Mouse (Mus musculus): ENCODE data around the gene Rhot2. TPM values are rescaled to one million over a fixed set of nuclear protein-coding genes. Genes with fewer than 3 reads are reported as not detected.
A peak's percentile ranks its signal among the peaks of the same experiment; 100 is the strongest.

Rhot2 gene
- polyA plus RNA-seq, 1 experiment from 2014 or later = 28.0 TPM

DNA sequence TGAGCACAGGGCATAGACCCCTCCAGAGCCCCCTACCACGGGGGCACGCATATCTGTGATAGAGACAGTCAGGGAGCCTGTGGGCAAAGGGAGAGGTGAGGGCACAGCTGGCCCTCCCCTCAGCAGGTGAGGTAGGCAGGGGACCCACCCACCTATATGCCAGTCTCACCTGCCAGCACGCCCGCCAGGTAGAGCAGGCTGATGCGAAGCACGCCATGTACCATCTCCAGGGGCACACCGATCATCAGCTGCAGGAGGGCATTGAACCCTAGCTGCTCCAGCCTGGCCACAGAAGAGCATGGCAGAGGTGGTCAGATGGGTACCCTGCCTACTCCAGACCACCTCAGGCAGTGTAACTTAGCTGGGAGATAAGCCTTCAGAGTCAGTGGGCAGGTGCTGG lies 9.3 kb downstream of the Rhot2 start:
- H3K4me1 ChIP-seq = peaks cover 79% of the 10 kb centered on the region
- H3K27me3 ChIP-seq (ENCODE audit: poor library complexity, severe bottlenecking) = no peaks in the 10 kb centered on the region
- peaks cover 68% of the 10 kb centered on the region for H3K36me3 ChIP-seq (replicated peaks)
- no peak for DNase-seq (ENCODE audit: extremely low spot score, low spot score)
- WGBS = 96% methylated on average over 7 of the region's 7 CpGs
- no peak overlapping the region for H3K27ac ChIP-seq
- H3K4me3 ChIP-seq = peak overlapping the region; percentile 77
- no peaks in the 10 kb centered on the region for H3K9me3 ChIP-seq

GRCm38 (mm10) chr17:25834595-25835222 lies 9.9 kb downstream of the Rhot2 start:
- H3K36me3 ChIP-seq (replicated peaks) = peaks cover 68% of the 10 kb centered on the region
- H3K9me3 ChIP-seq = no peaks in the 10 kb centered on the region
- DNase-seq (ENCODE audit: extremely low spot score, low spot score) = no peak
- H3K27ac ChIP-seq = peak overlapping the region; percentile 96
- 93% methylated on average over 12 of the region's 12 CpGs for WGBS
- H3K4me3 ChIP-seq = peak overlapping the region; percentile 77
- peaks cover 85% of the 10 kb centered on the region for H3K4me1 ChIP-seq
- no peaks in the 10 kb centered on the region for H3K27me3 ChIP-seq (ENCODE audit: poor library complexity, severe bottlenecking)

GRCm38 (mm10) chr17:25833961-25834594 lies 10.6 kb downstream of the Rhot2 start:
- H3K36me3 ChIP-seq (replicated peaks) = peaks cover 65% of the 10 kb centered on the region
- H3K4me3 ChIP-seq = peak overlapping the region; percentile 77
- H3K4me1 ChIP-seq = peaks cover 87% of the 10 kb centered on the region
- WGBS = 59% methylated on average over 6 of the region's 6 CpGs
- no peaks in the 10 kb centered on the region for H3K27me3 ChIP-seq (ENCODE audit: poor library complexity, severe bottlenecking)
- H3K9me3 ChIP-seq = no peaks in the 10 kb centered on the region
- no peak for DNase-seq (ENCODE audit: extremely low spot score, low spot score)
- peak overlapping the region; percentile 96 for H3K27ac ChIP-seq

- DNase-seq (ENCODE audit: extremely low spot score, low spot score) = no peak
- Histone ChIP-seq H3K27me3 (ENCODE audit: poor library complexity, severe bottlenecking) (no peaks in the 10 kb centered on the region), H3K9me3 (no peaks in the 10 kb centered on the region), H3K36me3 (replicated peaks) (peaks cover 60% of the 10 kb centered on the region), H3K4me1 (peaks cover 91% of the 10 kb centered on the region), H3K27ac (peak within 1 kb of the TSS; percentile 96), H3K4me3 (peak within 1 kb of the TSS; percentile 77)
- WGBS = under 1% methylated on average over 24 of the region's 24 CpGs
These were observed 11.4 kb downstream of the Rhot2 start, which contains the start of gene Stub1 for GRCm38 (mm10) chr17:25833291-25833663. TSS of gene Stub1 (minus strand) at chr17:25833404.

DNA sequence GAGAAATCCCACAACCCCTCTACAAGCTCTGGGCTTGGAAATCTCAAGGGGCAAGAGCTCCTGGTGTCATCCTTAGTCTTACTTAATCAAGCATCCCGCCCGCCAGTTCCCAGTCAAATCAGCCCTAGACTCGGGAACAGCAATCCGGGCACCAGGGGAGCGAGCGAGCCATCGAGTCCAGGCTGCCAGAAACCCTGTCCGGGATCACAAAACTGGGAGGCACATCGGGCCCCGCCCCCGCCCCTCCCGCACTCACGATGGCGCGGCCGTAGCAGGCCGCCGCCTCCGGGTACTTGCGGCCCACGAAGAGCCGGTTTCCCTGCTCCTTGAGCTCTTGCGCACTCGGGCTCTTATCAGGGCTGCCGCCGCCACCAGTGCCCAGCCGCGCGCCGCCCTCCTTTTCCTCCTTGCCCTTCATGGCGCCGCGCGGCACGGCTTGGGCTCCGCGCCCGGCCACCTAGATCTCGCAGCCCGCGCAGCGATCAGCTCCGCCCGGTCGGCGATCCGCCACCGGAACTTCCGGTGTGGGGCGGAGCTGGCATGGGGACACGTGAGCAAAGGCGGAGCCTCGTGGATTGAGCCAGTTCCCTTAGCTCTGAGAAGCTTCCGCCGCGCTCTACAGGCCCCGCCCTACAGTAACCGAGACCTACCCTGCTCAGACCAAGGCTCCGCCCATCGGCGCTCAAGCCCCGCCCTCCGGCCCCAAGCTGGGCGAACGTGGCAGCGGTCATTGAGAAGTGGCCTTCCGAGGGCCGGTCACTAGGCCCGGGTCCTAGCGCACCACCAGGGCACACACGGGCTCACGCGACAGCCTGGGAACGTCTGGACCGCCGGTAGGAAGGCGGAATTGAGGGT lies 12.0 kb downstream of the Rhot2 start:
- under 1% methylated on average over 77 of the region's 77 CpGs for WGBS
- no peaks in the 10 kb centered on the region for H3K27me3 ChIP-seq (ENCODE audit: poor library complexity, severe bottlenecking)
- H3K36me3 ChIP-seq (replicated peaks) = peaks cover 60% of the 10 kb centered on the region
- peak; percentile 100 for DNase-seq (ENCODE audit: extremely low spot score, low spot score)
- no peaks in the 10 kb centered on the region for H3K9me3 ChIP-seq
- H3K4me1 ChIP-seq = peaks cover 91% of the 10 kb centered on the region
- peak overlapping the region; percentile 77 for H3K4me3 ChIP-seq
- H3K27ac ChIP-seq = peak overlapping the region; percentile 96

- Histone ChIP-seq H3K36me3 (replicated peaks) (peaks cover 67% of the 10 kb centered on the region), H3K27me3 (ENCODE audit: poor library complexity, severe bottlenecking) (no peaks in the 10 kb centered on the region), H3K4me1 (peaks cover 86% of the 10 kb centered on the region), H3K9me3 (no peaks in the 10 kb centered on the region), H3K4me3 (peak overlapping the region; percentile 77), H3K27ac (peak overlapping the region; percentile 96)
- no peak for DNase-seq (ENCODE audit: extremely low spot score, low spot score)
- 71% methylated on average over 21 of the region's 21 CpGs for WGBS
These were observed 13.0 kb downstream of the Rhot2 start for GRCm38 (mm10) chr17:25831451-25832281.

- Histone ChIP-seq H3K36me3 (replicated peaks) (peaks cover 70% of the 10 kb centered on the region), H3K9me3 (no peaks in the 10 kb centered on the region), H3K4me1 (peaks cover 83% of the 10 kb centered on the region), H3K27ac (0 out of 2 replicates have a peak overlapping the region, but pooled peaks have one; percentile 27), H3K27me3 (ENCODE audit: poor library complexity, severe bottlenecking) (no peaks in the 10 kb centered on the region), H3K4me3 (peak overlapping the region; percentile 77)
- 89% methylated on average over 14 of the region's 14 CpGs for WGBS
- DNase-seq (ENCODE audit: extremely low spot score, low spot score) = no peak
These were observed 13.7 kb downstream of the Rhot2 start for GRCm38 (mm10) chr17:25830806-25831431.

DNA sequence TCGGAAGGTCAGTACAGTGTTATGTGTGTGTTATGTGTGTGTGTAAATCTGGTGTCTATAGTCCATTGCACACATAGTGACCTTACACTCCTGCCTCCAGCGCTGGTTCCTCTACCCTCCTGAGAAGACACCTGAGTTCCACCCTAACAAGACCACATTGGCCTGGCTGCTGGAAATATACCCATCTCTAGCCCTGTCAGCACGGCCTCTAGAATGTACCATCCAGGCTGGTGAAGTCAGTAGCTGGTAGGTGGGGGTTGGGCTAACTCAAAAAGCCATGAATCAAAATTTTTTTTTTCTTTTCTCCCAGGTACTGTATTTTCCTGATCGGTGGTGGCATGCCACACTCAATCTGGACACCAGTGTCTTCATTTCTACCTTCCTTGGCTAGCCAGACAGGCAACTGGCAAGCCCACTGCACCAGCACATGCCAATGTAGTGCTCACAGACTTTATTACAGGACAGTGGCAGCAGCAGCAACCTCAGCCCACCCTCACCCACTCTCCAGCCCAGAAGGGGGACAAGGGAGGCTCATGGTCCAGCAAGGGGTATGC lies 14.4 kb downstream of the Rhot2 start:
- Histone ChIP-seq H3K36me3 (replicated peaks) (peaks cover 68% of the 10 kb centered on the region), H3K4me1 (peaks cover 83% of the 10 kb centered on the region), H3K4me3 (peak overlapping the region; percentile 77), H3K27me3 (ENCODE audit: poor library complexity, severe bottlenecking) (no peaks in the 10 kb centered on the region), H3K27ac (0 out of 2 replicates have a peak overlapping the region, but pooled peaks have one; percentile 27), H3K9me3 (no peaks in the 10 kb centered on the region)
- DNase-seq (ENCODE audit: extremely low spot score, low spot score) = no peak
- WGBS = 93% methylated on average over 4 of the region's 4 CpGs

DNA sequence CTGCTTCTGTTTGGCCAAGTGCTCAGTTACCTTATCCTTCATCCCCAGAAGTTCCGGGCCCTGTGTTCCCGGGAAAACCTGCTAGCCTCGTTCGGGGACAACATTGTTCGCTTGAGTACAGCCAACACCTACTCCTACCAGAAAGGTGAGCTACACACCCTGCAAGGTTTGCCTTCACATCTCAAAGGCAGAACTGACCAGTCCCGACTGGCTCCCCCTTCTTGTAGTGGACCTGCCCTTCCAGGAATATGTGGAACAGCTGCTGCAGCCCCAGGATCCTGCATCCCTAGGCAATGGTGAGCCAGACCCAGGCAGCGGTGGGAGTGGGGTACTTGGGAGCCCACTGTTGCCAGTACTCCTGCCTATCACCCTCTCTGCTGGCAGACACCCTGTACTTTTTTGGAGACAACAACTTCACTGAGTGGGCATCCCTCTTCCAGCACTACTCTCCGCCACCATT lies 15.1 kb downstream of the Rhot2 start:
- Histone ChIP-seq H3K27me3 (ENCODE audit: poor library complexity, severe bottlenecking) (no peaks in the 10 kb centered on the region), H3K4me1 (peaks cover 83% of the 10 kb centered on the region), H3K9me3 (no peaks in the 10 kb centered on the region), H3K36me3 (replicated peaks) (peaks cover 62% of the 10 kb centered on the region), H3K27ac (peak overlapping the region; percentile 94), H3K4me3 (peak overlapping the region; percentile 77)
- 44% methylated on average over 8 of the region's 8 CpGs for WGBS
- no peak for DNase-seq (ENCODE audit: extremely low spot score, low spot score)

- Histone ChIP-seq H3K27ac (peak within 1 kb of the TSS; percentile 94), H3K4me3 (peak within 1 kb of the TSS; percentile 77), H3K27me3 (ENCODE audit: poor library complexity, severe bottlenecking) (no peaks in the 10 kb centered on the region), H3K9me3 (no peaks in the 10 kb centered on the region), H3K4me1 (peaks cover 83% of the 10 kb centered on the region), H3K36me3 (replicated peaks) (peaks cover 58% of the 10 kb centered on the region)
- peak; percentile 85 for DNase-seq (ENCODE audit: extremely low spot score, low spot score)
- WGBS = 2% methylated on average over 32 of the region's 32 CpGs
These were observed 15.7 kb downstream of the Rhot2 start, which contains the start of gene Jmjd8 for GRCm38 (mm10) chr17:25828712-25829557. TSS of gene Jmjd8 (plus strand) at chr17:25828867.

DNA sequence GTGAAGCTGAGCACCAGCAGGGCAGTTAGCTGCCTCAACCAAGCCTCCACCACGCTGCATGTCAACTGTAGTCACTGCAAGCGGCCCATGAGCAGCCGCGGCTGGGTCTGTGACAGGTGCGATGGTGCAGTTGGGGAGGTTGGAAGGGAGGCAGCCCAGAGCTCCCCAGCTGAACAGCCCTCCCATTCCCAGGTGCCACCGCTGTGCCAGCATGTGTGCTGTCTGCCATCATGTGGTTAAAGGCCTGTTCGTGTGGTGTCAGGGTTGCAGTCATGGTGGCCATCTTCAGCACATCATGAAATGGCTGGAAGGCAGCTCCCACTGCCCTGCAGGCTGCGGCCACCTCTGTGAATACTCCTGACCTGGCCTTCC lies 16.4 kb downstream of the Rhot2 start:
- 83% methylated on average over 8 of the region's 8 CpGs for WGBS
- Histone ChIP-seq H3K27me3 (ENCODE audit: poor library complexity, severe bottlenecking) (no peaks in the 10 kb centered on the region), H3K4me1 (peaks cover 80% of the 10 kb centered on the region), H3K4me3 (peak overlapping the region; percentile 77), H3K9me3 (no peaks in the 10 kb centered on the region), H3K36me3 (replicated peaks) (peaks cover 58% of the 10 kb centered on the region), H3K27ac (peak overlapping the region; percentile 94)
- no peak for DNase-seq (ENCODE audit: extremely low spot score, low spot score)

Measured in forebrain, embryonic 10.5 days (tissue).